Mouse (Mus musculus): Measurements from ENCODE around the gene Lhpp.
A peak's percentile ranks its signal among the peaks of the same experiment; 100 is the strongest.
"Not testable (repeated sequence)": the region's sequence is repeated elsewhere in the genome, so short reads cannot be mapped to it uniquely, and the experiment has no call there.

Lhpp gene

DNA sequence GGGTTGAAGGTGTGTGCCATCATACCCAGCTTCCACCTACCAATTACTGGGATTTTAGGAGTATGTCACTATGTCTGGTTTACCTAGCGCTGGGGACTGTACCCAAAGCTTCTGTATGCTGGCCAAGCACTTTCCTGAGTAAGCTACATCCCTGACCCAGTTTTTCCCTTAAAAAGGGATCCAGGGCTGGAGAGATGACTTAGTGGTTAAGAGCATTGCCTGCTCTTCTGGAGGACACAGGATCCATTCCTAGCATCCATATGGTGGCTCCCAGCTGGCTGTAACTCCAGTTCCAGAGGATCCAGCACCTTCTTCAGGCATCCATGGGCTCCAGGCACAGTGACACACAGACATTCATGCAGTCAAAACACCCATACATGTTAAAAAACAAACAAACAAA is 36.1 kb downstream of the Lhpp start:
- no peak for DNase-seq (ENCODE audit: low spot score)

DNA sequence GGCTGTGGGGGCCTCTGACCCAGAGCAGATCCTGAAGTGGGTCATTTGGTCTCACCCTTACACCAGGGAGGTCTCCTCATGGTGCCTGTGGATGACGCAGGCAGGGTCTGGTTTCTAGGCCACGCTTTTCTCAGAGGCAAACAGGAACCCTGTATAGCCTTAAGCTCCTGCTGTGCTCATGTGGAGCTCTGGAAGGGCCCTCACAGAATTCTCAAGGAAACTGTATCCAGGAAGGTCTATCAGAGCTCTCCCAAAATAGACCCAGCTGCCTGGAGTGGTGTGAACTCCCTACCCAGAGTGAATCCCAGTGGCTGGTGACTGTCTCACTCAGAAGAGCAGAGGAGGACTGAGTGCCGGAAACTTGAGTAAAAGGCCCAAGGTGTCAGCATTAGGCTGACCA is 44.0 kb downstream of the Lhpp start:
- no peak for DNase-seq (ENCODE audit: low spot score)

DNA sequence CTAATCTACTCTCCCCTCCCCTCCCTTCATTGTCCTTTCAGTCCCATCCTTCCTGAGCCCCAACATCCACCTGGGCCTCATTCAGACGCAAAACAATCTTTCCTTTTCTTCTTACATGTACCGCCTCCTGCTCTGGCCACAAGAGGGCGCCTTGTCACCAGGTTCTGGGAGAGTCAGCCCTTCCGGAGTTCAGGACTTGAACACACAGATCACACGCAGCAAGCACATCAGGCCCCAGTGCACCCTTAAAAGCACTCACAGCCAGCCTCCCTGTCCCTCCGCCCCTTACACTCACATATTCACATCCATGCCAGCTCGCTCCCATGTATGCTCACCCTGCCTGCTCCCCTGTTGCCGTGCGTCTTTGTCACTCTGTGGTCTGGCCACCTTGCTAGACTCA is 45.6 kb downstream of the Lhpp start:
- DNase-seq (ENCODE audit: low spot score) = peak; percentile 88

DNA sequence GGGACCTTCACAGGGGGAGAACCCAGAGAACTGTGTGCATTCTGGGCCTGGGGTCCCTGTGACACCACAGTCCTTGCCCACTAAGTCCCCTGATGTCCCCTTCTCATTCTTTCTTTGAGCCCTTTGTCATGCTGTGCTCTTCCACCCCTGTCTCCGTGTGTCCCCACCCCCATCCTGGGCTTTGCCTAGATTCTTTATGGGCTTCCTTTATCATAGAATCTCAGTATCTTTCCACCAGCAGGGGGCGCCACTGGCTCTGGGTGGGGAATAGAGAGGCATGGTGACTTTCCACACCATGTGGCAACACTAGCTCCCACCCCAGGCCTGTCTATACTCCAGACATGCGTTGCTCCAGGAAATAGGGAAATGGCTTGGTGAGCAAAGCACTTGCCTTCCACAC is 46.1 kb downstream of the Lhpp start:
- peak; percentile 91 for DNase-seq (ENCODE audit: low spot score)

DNA sequence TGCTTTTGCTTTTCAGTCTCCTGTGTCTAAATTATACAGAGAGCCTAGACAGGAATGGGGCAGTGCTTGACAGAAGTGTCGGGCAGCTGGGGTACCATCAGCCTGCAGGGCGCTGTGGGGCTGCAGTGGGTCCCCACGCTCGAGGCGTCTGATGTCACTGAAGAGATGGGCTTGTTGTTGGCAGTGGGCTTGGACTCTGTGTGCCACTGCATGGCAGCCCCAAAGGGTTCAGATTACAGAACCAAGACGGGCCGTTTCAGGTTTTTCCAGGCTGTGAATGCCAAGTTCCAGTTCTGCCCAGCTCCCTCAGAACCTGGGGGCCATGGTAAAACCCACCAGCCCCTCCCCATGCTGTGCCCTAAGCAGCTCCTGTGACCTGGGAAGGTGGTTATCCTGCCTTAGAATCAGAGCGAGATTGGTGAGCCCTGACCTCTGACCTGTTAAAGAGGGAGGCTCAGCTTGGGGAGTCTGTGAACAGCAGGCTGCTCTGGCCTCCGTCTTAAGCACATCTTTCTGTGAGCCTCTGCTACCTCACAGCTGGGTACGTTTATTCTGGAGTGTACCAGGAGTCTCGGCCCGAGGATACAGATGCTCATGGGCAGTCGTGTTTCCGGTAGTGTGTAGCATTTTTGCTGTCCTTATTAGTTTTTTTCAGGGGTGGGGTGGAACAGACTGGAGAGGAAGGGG is 47.1 kb downstream of the Lhpp start:
- DNase-seq (ENCODE audit: low spot score) = no peak

DNA sequence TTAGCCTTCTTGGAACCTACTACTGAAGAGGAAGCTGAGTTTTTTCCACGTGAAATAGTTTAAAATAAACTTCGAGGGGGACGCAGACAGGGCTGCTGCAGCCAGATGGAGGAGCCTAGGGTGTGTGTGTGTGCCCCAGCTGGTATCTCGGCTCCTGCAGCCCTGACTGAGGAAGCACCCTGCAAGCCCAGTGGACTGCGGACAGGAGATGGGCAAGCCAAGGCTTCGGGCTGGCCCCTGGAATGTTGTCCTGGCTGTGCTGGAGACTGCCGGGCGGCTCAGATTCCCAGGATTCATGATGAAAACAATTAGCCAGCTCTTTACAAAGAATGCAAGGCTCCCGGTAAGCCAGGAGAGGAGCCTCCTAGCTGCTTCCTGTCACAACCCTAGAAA is 47.6 kb downstream of the Lhpp start:
- no peak for DNase-seq (ENCODE audit: low spot score)

DNA sequence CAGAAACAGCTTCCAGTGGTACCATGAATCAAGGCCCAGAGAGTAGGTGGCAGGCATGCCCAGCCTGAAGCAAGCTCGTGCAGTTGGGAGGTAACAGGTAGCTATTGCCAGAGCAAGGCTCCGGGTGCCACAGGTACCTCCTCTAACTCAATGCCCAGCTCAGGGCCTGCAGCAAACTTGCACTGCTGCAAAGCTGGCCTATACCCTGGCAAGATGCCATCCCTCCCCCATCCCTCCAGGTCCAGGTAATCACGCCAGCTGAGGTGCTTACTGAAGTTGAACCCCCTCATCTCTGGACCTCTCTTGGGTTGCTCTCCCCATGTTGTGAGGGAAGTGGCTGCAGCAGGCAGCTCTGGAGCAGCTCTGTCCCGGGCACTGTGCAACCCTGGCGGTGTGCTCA is 48.2 kb downstream of the Lhpp start:
- no peak for DNase-seq (ENCODE audit: low spot score)

DNA sequence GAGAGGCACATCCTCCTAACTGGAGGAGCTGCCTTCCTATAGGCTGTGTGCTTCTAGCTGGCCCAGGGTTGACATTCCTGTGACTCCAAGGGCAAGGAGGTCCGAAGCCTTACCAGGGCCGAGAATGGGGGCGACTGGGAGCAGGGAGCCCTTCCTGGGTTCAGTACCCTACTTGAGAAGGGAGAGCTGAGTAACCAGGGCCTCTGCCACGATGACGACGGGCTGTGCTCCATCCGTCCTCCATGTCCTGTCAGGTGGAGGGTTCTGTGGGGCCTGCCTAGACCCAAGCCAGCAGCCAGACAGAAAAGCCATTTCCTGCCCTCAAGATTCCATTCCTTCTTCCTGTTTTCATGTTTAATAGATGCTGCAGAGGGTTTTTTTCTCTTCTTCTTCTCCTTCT is 49.2 kb downstream of the Lhpp start:
- DNase-seq (ENCODE audit: low spot score) = no peak

DNA sequence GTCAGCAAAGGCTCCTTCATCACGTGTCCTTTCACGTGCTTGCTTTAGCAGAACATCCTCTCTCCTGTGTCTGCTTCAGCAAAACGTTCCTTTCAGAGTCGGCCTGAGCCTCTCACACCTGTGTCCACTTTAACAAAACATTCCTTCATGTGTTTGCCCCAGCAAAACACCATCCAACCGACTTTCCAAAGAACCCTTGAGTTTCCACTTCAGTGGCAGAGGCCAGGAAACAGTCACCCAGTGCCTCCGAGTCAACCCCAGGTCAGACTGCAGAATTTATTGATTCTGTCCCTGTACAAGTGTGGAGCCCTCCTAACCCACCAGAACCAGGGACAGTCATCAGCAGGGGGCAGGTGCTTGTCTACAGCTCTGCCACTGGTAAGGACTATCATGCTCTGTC is 52.4 kb downstream of the Lhpp start:
- DNase-seq (ENCODE audit: low spot score) = not testable (repeated sequence)

DNA sequence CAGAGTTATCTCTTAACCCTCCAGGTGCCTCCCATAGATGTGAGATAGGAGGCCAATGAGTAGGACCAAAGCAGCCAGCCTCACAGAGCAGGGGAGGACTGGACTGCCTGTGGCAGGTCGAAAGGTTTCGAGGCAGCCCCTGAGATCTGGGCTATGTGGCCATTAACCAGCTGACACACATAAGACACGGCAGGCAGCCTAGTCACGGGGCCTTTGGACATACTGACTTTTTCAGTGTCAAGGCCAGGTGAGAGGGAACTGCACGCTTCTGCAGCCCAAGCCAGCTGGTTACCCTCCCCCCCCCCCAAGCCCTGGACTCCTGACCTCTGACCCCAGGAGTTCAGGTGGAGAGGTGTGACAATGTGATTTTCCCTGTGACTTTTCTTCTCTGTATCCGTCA is 54.4 kb downstream of the Lhpp start:
- no peak for DNase-seq (ENCODE audit: low spot score)

DNA sequence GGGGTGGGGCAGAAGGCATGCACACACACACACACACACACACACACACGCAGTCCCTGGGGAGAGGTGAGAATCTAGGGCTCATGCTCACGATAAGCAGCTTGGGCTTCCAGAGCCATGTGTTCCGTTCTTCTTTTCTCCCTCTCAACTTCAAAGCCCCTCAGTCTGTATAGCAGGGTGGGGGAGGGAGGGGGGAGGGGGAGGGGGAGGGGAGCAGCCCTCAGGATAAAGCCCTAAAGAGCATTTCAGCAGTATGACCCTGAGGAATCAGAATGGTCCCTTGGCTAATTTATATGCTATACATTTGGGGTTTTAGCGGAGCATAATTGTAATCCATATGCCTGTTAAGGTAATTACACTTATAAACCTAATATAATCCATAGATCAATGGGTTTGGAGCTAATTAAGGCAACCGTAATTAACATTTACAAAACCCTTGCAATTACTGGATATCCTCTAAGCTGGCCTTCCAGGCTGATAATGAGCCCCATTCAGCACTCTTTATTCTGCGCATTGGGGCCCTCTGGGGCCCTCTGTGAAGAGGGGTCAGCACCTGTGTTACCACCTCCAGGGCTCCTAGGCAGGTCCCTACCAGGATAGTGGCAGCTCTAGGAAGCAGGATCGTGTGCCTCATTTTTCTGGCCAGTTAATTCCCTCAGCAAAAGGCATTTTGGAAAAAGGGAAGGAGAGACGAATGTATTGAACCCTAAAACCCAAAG is 55.4 kb downstream of the Lhpp start:
- DNase-seq (ENCODE audit: low spot score) = no peak

DNA sequence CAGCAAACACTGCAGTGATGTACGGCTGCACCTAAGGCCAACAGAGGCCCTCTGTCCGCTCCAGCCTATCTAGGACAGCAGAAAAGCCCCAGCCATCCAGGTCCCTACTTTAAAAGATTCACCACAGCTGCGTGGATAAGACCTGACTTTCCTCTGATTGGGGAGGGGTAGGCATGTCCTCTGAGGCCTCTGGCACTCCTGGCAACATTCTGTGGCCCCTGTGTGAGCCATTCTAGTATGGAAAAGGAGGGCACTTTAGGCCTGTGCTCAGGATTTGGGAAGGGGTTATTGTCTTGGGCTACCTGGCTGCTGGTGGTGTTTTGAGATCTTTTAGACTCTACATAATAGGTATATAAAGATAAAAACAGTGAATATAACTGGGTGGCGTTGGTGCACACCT is 56.1 kb downstream of the Lhpp start:
- no peak for DNase-seq (ENCODE audit: low spot score)

DNA sequence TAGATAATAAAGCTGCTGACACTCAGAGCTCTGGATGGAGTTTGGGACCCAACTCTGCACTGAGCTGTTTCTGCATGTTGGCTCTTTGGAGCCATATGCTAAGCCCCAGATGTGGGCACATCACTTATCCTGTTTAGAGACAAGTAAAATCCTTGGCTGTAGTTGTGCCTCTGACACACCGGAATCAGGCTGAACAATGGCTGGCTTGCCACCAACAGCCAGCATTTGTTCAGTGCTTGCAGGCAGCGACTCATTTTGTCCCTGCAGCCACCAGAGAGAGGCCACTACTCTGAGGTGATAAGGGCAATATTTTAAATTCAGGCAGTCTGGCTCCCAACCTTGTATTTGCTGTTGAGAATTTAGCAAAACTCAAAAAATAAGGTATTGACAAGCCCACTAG is 58.2 kb downstream of the Lhpp start:
- DNase-seq (ENCODE audit: low spot score) = no peak

DNA sequence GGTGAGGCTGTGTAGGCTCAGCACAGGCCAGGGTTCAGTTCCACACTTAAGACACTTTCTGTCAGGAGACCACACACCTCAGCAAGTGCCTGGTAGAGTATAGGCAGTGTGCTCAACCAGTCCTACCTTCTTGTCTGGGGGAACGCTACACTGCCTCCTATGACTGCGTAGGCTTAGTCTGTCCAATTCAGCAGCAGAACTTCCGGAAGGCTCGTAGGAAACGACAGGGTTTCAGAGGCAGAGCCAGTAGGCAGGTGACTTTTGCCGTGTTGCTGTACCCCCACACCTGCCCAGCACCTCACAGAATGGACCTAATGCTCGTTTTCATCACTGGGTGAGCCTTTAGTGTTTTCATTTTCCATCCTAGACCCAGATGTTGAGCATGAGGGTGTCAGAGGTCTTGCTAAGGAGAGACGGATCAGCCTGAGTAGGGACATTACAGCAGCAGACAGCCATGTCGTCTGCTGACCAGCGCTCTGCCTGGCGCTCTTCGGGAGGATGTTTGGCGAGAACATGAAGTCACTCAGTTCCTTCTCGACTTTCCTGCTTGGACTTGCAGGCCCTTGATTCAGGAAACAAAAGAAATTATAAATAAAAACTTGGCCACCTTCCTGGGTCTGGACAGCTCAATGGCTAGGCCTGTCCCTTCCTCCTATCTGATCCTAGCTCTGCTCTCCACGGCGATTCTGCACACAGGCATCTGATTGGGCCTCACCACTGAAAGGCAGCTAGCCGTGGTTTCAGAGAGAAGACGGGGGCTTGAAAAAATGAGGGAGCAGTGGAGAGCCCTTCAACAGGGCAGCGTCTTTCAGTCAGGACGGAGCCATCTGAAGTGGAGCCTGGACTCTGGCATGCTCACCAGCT is 59.8 kb downstream of the Lhpp start:
- no peak for DNase-seq (ENCODE audit: low spot score)

DNA sequence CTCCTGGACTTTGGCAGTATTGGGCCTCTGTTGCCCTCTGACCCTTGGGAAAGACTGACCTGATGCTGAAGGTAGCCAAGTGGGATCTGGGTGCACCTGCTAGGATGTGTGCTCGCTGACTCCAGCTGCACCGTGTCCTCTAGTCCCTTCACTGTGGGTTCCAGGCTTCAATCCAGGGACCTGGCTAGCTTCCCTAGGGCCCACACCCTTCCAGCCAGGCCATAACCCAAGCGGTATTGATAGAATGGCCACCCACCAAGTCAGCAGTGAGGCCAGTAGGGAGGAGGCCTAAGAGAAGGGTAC is 60.4 kb downstream of the Lhpp start:
- DNase-seq (ENCODE audit: low spot score) = peak; percentile 48

DNA sequence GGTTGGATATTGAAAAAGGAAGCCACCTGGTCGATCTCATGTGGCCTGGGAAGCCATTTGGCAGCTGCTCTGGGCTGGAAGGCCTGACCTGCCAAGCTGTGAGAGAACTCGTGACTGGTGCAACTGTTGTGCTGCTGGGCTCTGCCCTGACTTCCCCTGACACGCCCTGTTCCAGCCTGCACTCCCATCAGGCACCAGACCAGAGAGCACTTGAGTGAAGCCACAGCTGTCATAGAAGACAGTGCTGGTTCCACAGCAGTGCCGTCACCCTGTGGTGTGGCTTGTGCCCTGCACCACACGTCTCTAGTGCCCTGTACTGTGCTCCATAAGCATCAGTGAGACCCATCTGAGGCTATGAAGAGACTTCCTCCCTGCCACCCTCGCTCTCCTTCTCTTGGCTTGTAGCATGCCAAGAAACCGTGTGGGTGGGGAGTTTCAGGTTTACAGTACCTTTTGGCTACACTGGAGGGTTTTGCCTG is 62.1 kb downstream of the Lhpp start:
- DNase-seq (ENCODE audit: low spot score) = no peak

DNA sequence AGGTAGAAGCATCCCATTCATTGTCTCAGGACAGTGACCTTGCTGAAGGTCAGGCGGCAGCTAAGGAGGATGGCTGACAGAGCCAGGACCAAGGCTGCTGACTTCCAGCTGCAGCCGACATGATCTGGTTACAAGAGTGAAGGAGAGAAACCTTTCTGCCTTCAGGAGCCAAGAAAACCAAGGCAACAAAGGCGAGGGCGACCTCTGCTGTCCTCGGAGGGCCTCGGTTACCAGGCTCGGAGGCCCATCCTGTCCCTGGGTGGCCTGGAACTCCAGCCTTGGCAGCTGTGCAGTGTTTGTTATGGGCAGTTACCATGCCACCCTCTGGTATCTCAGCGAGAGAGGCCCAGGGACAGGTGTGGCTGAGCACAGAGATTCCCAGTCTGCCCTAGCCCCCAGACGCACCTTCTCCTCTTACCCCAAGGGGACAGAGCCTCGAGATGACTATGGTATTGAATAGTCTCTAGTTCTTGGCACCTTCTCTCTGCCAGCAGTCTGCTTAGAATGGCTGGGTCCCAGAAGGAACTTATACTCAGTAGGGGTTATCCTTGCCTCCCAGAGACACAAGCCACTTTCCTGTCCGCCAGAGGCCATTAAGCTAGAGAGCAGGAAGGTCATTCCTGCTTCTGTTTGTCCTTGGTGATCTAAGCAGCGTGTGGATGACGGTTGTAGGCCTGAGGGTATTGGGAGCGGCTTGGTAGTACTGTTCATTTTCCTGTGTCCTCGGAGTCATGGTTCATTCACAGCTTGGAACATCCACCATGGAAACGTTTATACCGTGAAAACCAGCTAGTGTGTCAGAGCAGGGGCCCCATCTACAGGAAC is 63.7 kb downstream of the Lhpp start:
- DNase-seq (ENCODE audit: low spot score) = no peak

DNA sequence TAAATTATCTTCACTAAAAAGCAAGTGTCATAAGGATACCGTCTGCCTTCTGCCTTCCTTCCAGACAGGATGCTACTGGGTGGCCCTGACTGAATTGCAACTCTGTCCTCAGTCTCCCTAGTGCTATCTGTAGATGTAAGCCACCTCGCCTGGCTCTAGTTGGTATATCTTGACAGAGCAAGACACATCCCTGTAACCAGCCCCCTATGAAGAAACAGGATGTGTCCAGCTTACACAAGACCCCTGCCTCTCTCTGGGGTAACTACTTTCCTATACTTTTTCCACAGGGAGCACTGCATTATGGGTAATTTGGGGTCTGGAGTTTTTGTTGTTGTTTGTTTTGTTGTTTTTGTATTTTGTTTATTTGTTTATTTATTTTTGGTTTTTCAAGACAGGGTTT is 65.5 kb downstream of the Lhpp start:
- DNase-seq (ENCODE audit: low spot score) = no peak

DNA sequence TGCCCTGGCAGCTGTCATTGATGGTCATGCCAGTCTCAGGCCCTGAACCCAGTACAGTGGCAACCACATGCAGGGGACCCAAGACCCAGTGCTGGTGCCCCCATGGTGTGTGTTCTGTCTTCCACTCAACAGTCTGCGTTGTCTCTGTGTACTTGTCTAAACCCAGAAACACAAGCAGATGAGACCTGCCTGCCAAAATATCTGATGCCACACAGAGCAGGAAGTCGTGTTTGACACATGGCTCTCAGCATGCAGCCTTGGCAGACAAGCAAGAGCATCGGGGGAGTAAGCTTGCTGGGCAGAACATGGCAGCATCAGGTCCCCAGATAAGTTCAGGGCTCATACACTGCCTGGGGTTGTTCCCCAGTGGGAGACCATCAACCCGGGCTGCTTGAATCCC is 68.7 kb downstream of the Lhpp start:
- DNase-seq (ENCODE audit: low spot score) = no peak

DNA sequence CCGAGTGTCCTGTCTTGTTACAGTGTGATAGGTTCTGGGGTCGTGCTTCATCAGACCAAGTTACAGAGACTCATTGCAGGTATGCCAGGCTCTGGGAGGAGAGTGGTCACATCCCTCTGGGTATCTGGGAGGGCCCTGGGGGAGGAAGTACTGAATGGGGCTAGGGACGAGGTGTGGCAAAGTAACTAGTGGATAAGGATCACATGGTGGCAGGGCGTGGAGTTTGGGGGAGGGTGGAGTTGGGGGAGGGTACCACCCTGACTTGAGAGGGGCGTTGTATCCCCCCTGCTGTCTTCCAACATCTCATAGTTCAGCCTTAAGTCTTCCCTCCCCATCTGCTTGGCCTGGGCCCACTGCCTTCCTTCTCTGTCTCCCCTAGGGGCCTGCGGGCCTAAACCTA is 69.1 kb downstream of the Lhpp start:
- no peak for DNase-seq (ENCODE audit: low spot score)

DNA sequence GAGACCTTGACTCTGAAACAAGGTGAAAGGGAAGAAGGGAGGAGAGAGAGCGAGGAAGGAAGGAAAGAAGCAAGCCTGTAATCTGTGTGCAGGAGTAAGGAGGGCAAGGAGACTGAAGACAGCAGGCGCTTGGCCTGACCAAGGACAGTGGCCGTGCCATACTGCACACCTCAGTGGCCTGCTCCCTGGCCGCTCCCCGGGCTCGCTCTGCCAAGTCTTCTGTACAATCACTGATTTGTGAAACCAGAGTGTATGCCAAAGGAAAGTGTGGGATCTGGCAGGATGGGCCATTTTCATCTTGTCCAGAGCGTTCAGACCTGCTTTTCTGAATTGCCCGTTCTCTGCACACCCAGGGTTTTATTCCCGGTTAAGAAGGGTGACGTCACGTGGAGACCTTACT is 70.9 kb downstream of the Lhpp start:
- no peak for DNase-seq (ENCODE audit: low spot score)

DNA sequence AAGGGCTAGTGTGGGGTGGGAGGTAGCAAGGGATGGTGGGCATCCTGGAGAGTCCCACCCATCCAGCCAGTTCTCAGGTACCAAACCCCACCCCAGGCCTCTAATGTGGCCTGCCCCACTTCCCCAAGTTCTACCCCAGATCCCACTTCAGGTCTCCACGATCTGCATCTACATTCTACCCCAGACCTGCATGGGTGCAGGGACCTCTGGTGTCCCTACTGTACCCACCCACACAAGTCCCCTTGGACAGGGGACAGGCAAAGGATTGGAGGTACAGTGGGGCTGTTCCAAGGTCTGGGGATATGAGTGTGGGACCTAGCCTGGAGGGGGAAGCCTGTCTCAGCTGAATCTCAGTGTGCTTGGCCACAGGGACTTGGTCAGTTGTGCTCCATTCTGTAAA is 71.4 kb downstream of the Lhpp start:
- no peak for DNase-seq (ENCODE audit: low spot score)

Measured in urinary bladder, postnatal 25 days (tissue).